Mouse (Mus musculus) MEL (cell line): ENCODE measurements at regions not wholly inside any gene's neighbourhood (a gene's known extent, or its start where the extent isn't known, plus 50 kb on each side); places are given as distances from the start of the nearest gene placed in this dataset.

Experiments used
- CTCF ChIP-seq, 3 experiments: IDR thresholded peaks in 2 of 3; conservative IDR thresholded peaks in 1 of 3; 2 replicates each; pipeline ENCODE4 v1.5.1; 2011 to 2012; ENCODE audit warnings: low read length in 3 of 3, low read depth in 2 of 3, mild to moderate bottlenecking in 2 of 3, improper control_type of control experiment in 1 of 3, inconsistent platforms in 1 of 3, mixed read lengths in 1 of 3, moderate library complexity in 1 of 3; ENCODE audit not compliant: control insufficient read depth in 1 of 3, insufficient read depth in 1 of 3, poor library complexity in 1 of 3, severe bottlenecking in 1 of 3
- E2F4 ChIP-seq: IDR thresholded peaks from 2 replicates; pipeline ENCODE4 v1.6.1; 2011; ENCODE audit warnings: low read depth, low read length, improper control_type of control experiment, borderline replicate concordance
- EP300 ChIP-seq, 2 experiments: IDR thresholded peaks; 2 replicates each; pipeline ENCODE4 v1.6.1; 2011; ENCODE audit warnings: improper control_type of control experiment in 2 of 2, low read length in 2 of 2, low read depth in 1 of 2, mild to moderate bottlenecking in 1 of 2
- ETS1 ChIP-seq: IDR thresholded peaks from 2 replicates; pipeline ENCODE4 v1.6.1; 2012; ENCODE audit warnings: low read depth, mild to moderate bottlenecking, inconsistent platforms, low read length, improper control_type of control experiment, moderate library complexity
- GABPA ChIP-seq: IDR thresholded peaks from 2 replicates; pipeline ENCODE4 v1.6.1; 2012; ENCODE audit warnings: low read depth, mild to moderate bottlenecking, inconsistent platforms, low read length, improper control_type of control experiment, moderate library complexity
- MEF2A ChIP-seq: IDR thresholded peaks from 2 replicates; pipeline ENCODE4 v1.6.1; 2014; ENCODE audit warnings: low read depth, mild to moderate bottlenecking, inconsistent platforms, low read length, improper control_type of control experiment; ENCODE audit not compliant: poor library complexity, insufficient replicate concordance, severe bottlenecking; ENCODE audit errors: extremely low read depth
- NRF1 ChIP-seq: IDR thresholded peaks from 2 replicates; pipeline ENCODE4 v1.6.1; 2014; ENCODE audit warnings: low read depth, mild to moderate bottlenecking, inconsistent platforms, low read length, improper control_type of control experiment, moderate library complexity; ENCODE audit not compliant: poor library complexity, insufficient read depth, severe bottlenecking
- POLR2A ChIP-seq, 2 experiments: IDR thresholded peaks; 2 replicates each; pipeline ENCODE4 v1.6.1; 2011 to 2012; ENCODE audit warnings: low read length in 2 of 2, mild to moderate bottlenecking in 2 of 2, control low read depth in 1 of 2, improper control_type of control experiment in 1 of 2, low read depth in 1 of 2, moderate library complexity in 1 of 2; ENCODE audit not compliant: control insufficient read depth in 1 of 2, insufficient read depth in 1 of 2, poor library complexity in 1 of 2
- POLR2AphosphoS2 ChIP-seq: IDR thresholded peaks from 2 replicates; pipeline ENCODE4 v1.6.1; 2011; ENCODE audit warnings: low read length, improper control_type of control experiment
- SIN3A ChIP-seq: IDR thresholded peaks from 2 replicates; pipeline ENCODE4 v1.6.1; 2012; ENCODE audit warnings: low read length, improper control_type of control experiment, inconsistent platforms
- SMC3 ChIP-seq: IDR thresholded peaks from 2 replicates; pipeline ENCODE4 v1.6.1; 2011; ENCODE audit warnings: low read depth, low read length, improper control_type of control experiment
- TCF12 ChIP-seq: IDR thresholded peaks from 2 replicates; pipeline ENCODE4 v1.6.1; 2014; ENCODE audit warnings: low read depth, mild to moderate bottlenecking, inconsistent platforms, low read length, improper control_type of control experiment, moderate library complexity
- USF1 ChIP-seq: IDR thresholded peaks from 2 replicates; pipeline ENCODE4 v1.6.1; 2014; ENCODE audit warnings: low read depth, mild to moderate bottlenecking, inconsistent platforms, low read length, improper control_type of control experiment, moderate library complexity

GRCm38 (mm10) chr12:68148066-68148465 is 925.7 kb upstream of the Mdga2 start:
- no peak for TF ChIP-seq ETS1
- TF ChIP-seq EP300 (IDR thresholded peaks at IDR 0.05; ENCODE audit: low read depth in 1 of 2, low read length in 2 of 2): no peak
- TF ChIP-seq CTCF (IDR thresholded peaks at IDR 0.05 in 2 of 3, conservative IDR thresholded peaks at IDR 0.05 in 1 of 3; ENCODE audit: control insufficient read depth in 1 of 3, insufficient read depth in 1 of 3, low read depth in 2 of 3, low read length in 3 of 3, poor library complexity in 1 of 3, severe bottlenecking in 1 of 3): no peak
- TF ChIP-seq NRF1: no peak
- TF ChIP-seq MEF2A: no peak
- no peak for TF ChIP-seq E2F4
- TF ChIP-seq SMC3: no peak
- TF ChIP-seq USF1: no peak
- no peak for TF ChIP-seq SIN3A
- TF ChIP-seq POLR2AphosphoS2: no peak
- no peak for TF ChIP-seq TCF12
- no peak for TF ChIP-seq POLR2A (IDR thresholded peaks at IDR 0.05; ENCODE audit: control insufficient read depth in 1 of 2, insufficient read depth in 1 of 2, low read depth in 1 of 2, low read length in 2 of 2, poor library complexity in 1 of 2)
- TF ChIP-seq GABPA: no peak
